Comparison of ENCODE assay signal across 25 mouse cellular contexts in the genomic region with DNA sequence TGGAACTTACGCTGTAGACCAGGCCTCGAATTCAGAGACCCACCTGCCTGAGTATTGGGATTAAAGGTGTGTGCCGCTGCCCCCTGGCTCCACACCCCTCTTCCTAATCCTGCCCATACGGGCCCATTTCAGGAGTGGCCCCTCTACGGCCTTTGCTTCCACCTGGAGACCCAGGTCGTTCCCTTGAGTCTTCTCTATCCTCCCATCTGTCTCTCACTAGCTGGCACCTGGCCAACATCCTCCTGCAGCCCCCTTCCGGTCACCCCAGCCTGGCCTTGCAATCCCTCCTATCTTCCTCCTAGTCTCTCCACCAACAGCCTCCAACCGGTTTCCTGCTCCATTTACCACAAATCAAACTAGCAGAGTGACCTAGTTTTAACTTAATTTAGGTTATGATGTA. TPM values are rescaled to one million over a fixed set of nuclear protein-coding genes. Genes with fewer than 3 reads are reported as not detected.
A peak's percentile ranks its signal among the peaks of the same experiment; 100 is the strongest.
DNase-seq lines count a peak whose midpoint lies in the region; ATAC-seq and TF ChIP-seq lines count a peak whose summit lies in the region.
"Had no signal": no experiment of that assay in that cellular context is flagged by ENCODE, and none has a peak within 500 bp of the region (broad histone marks: within the 10 kb centered on the region; RNA-seq: fewer than 3 reads in every experiment).

No protein-coding gene starts in this region.

- TF ChIP-seq CTCF in stomach, postnatal 0 days (IDR thresholded peaks at IDR 0.05; ENCODE audit: low read depth): no peak

- peaks cover 20% of the 10 kb centered on the region for H3K4me1 ChIP-seq in heart, embryonic 15.5 days (replicated peaks)
- H3K4me1 ChIP-seq in stomach, embryonic 15.5 days: peaks cover 16% of the 10 kb centered on the region
- H3K4me1 ChIP-seq in stomach, postnatal 0 days (replicated peaks; ENCODE audit: control insufficient read depth, insufficient read depth): peaks cover 3% of the 10 kb centered on the region; the same call in 1 of the 2 replicates
- H3K4me1 ChIP-seq: limb, embryonic 15.5 days had no signal

- H3K27ac ChIP-seq in heart, embryonic 15.5 days: 0 out of 2 replicates have a peak overlapping the region, but pooled peaks have one; percentile 53
- 0 out of 2 replicates have a peak overlapping the region, but pooled peaks have one; percentile 63 for H3K27ac ChIP-seq in stomach, embryonic 15.5 days
- H3K27ac ChIP-seq in stomach, postnatal 0 days (replicated peaks): no peak overlapping the region
- H3K27ac ChIP-seq: hindbrain, embryonic 14.5 days; limb, embryonic 15.5 days had no signal

- no peaks in the 10 kb centered on the region for H3K36me3 ChIP-seq in heart, embryonic 15.5 days
- no peaks in the 10 kb centered on the region for H3K36me3 ChIP-seq in stomach, embryonic 15.5 days
- no peaks in the 10 kb centered on the region for H3K36me3 ChIP-seq in stomach, postnatal 0 days (ENCODE audit: control insufficient read depth, insufficient read depth, low read length)
- H3K36me3 ChIP-seq: heart, embryonic 12.5 days; intestine, embryonic 15.5 days; limb, embryonic 15.5 days had no signal

- no peak overlapping the region for H3K4me2 ChIP-seq in heart, embryonic 15.5 days
- H3K4me2 ChIP-seq in stomach, embryonic 15.5 days: no peak overlapping the region
- no peak overlapping the region for H3K4me2 ChIP-seq in stomach, postnatal 0 days (replicated peaks; ENCODE audit: low read depth)
- H3K4me2 ChIP-seq: heart, embryonic 12.5 days; hindbrain, embryonic 14.5 days; intestine, embryonic 15.5 days; limb, embryonic 15.5 days; midbrain, embryonic 11.5 days had no signal

- no peak overlapping the region for H3K4me3 ChIP-seq in heart, embryonic 15.5 days
- H3K4me3 ChIP-seq in stomach, embryonic 15.5 days (replicated peaks): no peak overlapping the region
- no peak overlapping the region for H3K4me3 ChIP-seq in stomach, postnatal 0 days (ENCODE audit: low read depth, low read length)
- H3K4me3 ChIP-seq: heart, embryonic 12.5 days; intestine, embryonic 15.5 days; limb, embryonic 15.5 days had no signal

- H3K9me3 ChIP-seq in heart, embryonic 15.5 days (replicated peaks): no peaks in the 10 kb centered on the region
- H3K9me3 ChIP-seq in stomach, embryonic 15.5 days: no peaks in the 10 kb centered on the region
- no peaks in the 10 kb centered on the region for H3K9me3 ChIP-seq in stomach, postnatal 0 days (ENCODE audit: control insufficient read depth, low read length)
- H3K9me3 ChIP-seq: heart, embryonic 12.5 days; intestine, embryonic 15.5 days; limb, embryonic 15.5 days had no signal

- DNase-seq in adrenal gland, postnatal 14 days: peak; percentile 45
- DNase-seq in adrenal gland, adult 2 months: no peak
- no peak for DNase-seq in heart, adult 8-10 months (ENCODE audit: low spot score)
- DNase-seq in kidney, postnatal 25 days: peak; percentile 41 to 49
- no peak for DNase-seq in kidney, adult 8-10 months
- no peak for DNase-seq in stomach, postnatal 0 days (ENCODE audit: low spot score)
- DNase-seq: adrenal gland, postnatal 10 days; embryo, embryonic 11 days; right cerebral cortex, postnatal 4 days; thymus, postnatal 25 days had no signal

- no peak overlapping the region for H3K9ac ChIP-seq in heart, embryonic 15.5 days
- H3K9ac ChIP-seq in stomach, embryonic 15.5 days: no peak overlapping the region
- H3K9ac ChIP-seq in stomach, postnatal 0 days (ENCODE audit: low read length): no peak overlapping the region
- H3K9ac ChIP-seq: heart, embryonic 12.5 days; hindbrain, embryonic 14.5 days; intestine, embryonic 15.5 days; limb, embryonic 15.5 days had no signal

- TF ChIP-seq EP300 in stomach, postnatal 0 days (optimal IDR thresholded peaks at IDR 0.05): no peak

- H3K27me3 ChIP-seq in heart, embryonic 15.5 days: no peaks in the 10 kb centered on the region
- no peaks in the 10 kb centered on the region for H3K27me3 ChIP-seq in stomach, embryonic 15.5 days (replicated peaks)
- no peaks in the 10 kb centered on the region for H3K27me3 ChIP-seq in stomach, postnatal 0 days (ENCODE audit: control insufficient read depth, insufficient read depth, low read length)
- H3K27me3 ChIP-seq: heart, embryonic 12.5 days; intestine, embryonic 15.5 days; limb, embryonic 15.5 days; Patski had no signal

- ATAC-seq in heart, embryonic 15.5 days (replicated peaks; ENCODE audit: insufficient number of reproducible peaks, insufficient read depth, low FRiP score, low read depth): no peak
- ATAC-seq in stomach, embryonic 15.5 days (ENCODE audit: insufficient read depth, low FRiP score, low read depth): no peak
- no peak for ATAC-seq in stomach, postnatal 0 days (ENCODE audit: low FRiP score, low TSS enrichment)
- ATAC-seq: CD4-positive, CD25-positive, alpha-beta regulatory T cell, adult 4 months; forebrain, embryonic 16.5 days; intestine, embryonic 15.5 days; Patski had no signal

- WGBS in heart, embryonic 15.5 days: 72% methylated on average over 8 of the region's 8 CpGs
- 64% methylated on average over 8 of the region's 8 CpGs for WGBS in stomach, embryonic 15.5 days
- 74% methylated on average over 8 of the region's 8 CpGs for WGBS in stomach, postnatal 0 days

RNA-seq across cellular contexts. Expression of a gene that starts 7.6 kb away (rescaled TPM):
- total RNA-seq in adrenal gland, postnatal 14 days (2021): 18.4 and 21.2 TPM in 2 replicates
- 10 to 100 TPM; 56.7 to 76.5 TPM for total RNA-seq in adrenal gland, adult 2 months (2021)
- 87.7 and 93.1 TPM in 2 replicates for polyA plus RNA-seq in adrenal gland, adult 2 months (2012; rRNA removed)
- 0.55 and 0.67 TPM in 2 replicates for polyA plus RNA-seq in heart, embryonic 15.5 days (2015; fragmentation: Nextera tagmentation; extraction: Ambion mirVana)
- total RNA-seq in heart, adult 8-10 months (2022): 1 to 10 TPM; 2.0 to 3.5 (median 2.3) TPM
- polyA plus RNA-seq in stomach, embryonic 15.5 days (2015; fragmentation: Nextera tagmentation; extraction: Ambion mirVana): 2.0 TPM in 2 replicates
- 1.3 and 1.5 TPM in 2 replicates for polyA plus RNA-seq in stomach, postnatal 0 days (2015; fragmentation: Nextera tagmentation; extraction: Ambion mirVana)

RNA-seq across cellular contexts. Expression of a gene that starts 13.0 kb away (rescaled TPM):
- 592 and 605 TPM in 2 replicates for total RNA-seq in adrenal gland, postnatal 14 days (2021)
- 1,000 to 10,000 TPM; 1,196 to 1,476 TPM for total RNA-seq in adrenal gland, adult 2 months (2021)
- polyA plus RNA-seq in adrenal gland, adult 2 months (2012; rRNA removed): 2,178 and 2,420 TPM in 2 replicates
- 10.5 and 12.4 TPM in 2 replicates for polyA plus RNA-seq in heart, embryonic 15.5 days (2015; fragmentation: Nextera tagmentation; extraction: Ambion mirVana)
- 1 to 10 TPM; 9.1 to 10.0 (median 9.6) TPM for total RNA-seq in heart, adult 8-10 months (2022)
- 16.6 and 17.8 TPM in 2 replicates for polyA plus RNA-seq in stomach, embryonic 15.5 days (2015; fragmentation: Nextera tagmentation; extraction: Ambion mirVana)
- 6.7 and 7.3 TPM in 2 replicates for polyA plus RNA-seq in stomach, postnatal 0 days (2015; fragmentation: Nextera tagmentation; extraction: Ambion mirVana)

RNA-seq across cellular contexts. Expression of a gene that starts 17.1 kb away (rescaled TPM):
- not detected in 2 replicates for total RNA-seq in adrenal gland, postnatal 14 days (2021)
- total RNA-seq in adrenal gland, adult 2 months (2021): not detected
- 0.12 TPM in 1 of 2 replicates, not detected in the other for polyA plus RNA-seq in adrenal gland, adult 2 months (2012; rRNA removed)
- polyA plus RNA-seq in heart, embryonic 15.5 days (2015; fragmentation: Nextera tagmentation; extraction: Ambion mirVana): 0.08 TPM in 1 of 2 replicates, not detected in the other
- not detected for total RNA-seq in heart, adult 8-10 months (2022)
- 0.46 and 0.90 TPM in 2 replicates for polyA plus RNA-seq in stomach, embryonic 15.5 days (2015; fragmentation: Nextera tagmentation; extraction: Ambion mirVana)
- 4.2 and 4.7 TPM in 2 replicates for polyA plus RNA-seq in stomach, postnatal 0 days (2015; fragmentation: Nextera tagmentation; extraction: Ambion mirVana)
- total RNA-seq: adrenal gland, postnatal 10 days; gastrocnemius, postnatal 4 days; heart, postnatal 25 days had no signal
- polyA plus RNA-seq: CD4-positive, CD25-positive, alpha-beta regulatory T cell, adult 4 months; embryonic facial prominence, embryonic 14.5 days; heart, embryonic 12.5 days; intestine, embryonic 15.5 days; liver, embryonic 16.5 days; midbrain, embryonic 11.5 days; Patski had no signal

RNA-seq across cellular contexts. Expression of a gene that starts 22.8 kb away (rescaled TPM):
- total RNA-seq in adrenal gland, postnatal 14 days (2021): 0.90 and 0.96 TPM in 2 replicates
- total RNA-seq in adrenal gland, adult 2 months (2021): 1 to 10 TPM; 2.3 to 9.4 TPM
- polyA plus RNA-seq in adrenal gland, adult 2 months (2012; rRNA removed): 13.8 and 25.5 TPM in 2 replicates
- 0.10 and 0.16 TPM in 2 replicates for polyA plus RNA-seq in heart, embryonic 15.5 days (2015; fragmentation: Nextera tagmentation; extraction: Ambion mirVana)
- total RNA-seq in heart, adult 8-10 months (2022): under 1 TPM; 0.09 to 0.65 (median 0.23) TPM
- 0.10 and 0.12 TPM in 2 replicates for polyA plus RNA-seq in stomach, embryonic 15.5 days (2015; fragmentation: Nextera tagmentation; extraction: Ambion mirVana)
- not detected in 2 replicates for polyA plus RNA-seq in stomach, postnatal 0 days (2015; fragmentation: Nextera tagmentation; extraction: Ambion mirVana)
- total RNA-seq: gastrocnemius, postnatal 4 days had no signal
- polyA plus RNA-seq: CD4-positive, CD25-positive, alpha-beta regulatory T cell, adult 4 months; embryonic facial prominence, embryonic 14.5 days; Patski had no signal

RNA-seq across cellular contexts. Expression of a gene that starts 32.0 kb away (rescaled TPM):
- total RNA-seq in adrenal gland, postnatal 14 days (2021): 0.33 and 0.38 TPM in 2 replicates
- total RNA-seq in adrenal gland, adult 2 months (2021): under 1 TPM; 0.49 to 0.69 TPM
- polyA plus RNA-seq in adrenal gland, adult 2 months (2012; rRNA removed): 0.50 and 0.52 TPM in 2 replicates
- polyA plus RNA-seq in heart, embryonic 15.5 days (2015; fragmentation: Nextera tagmentation; extraction: Ambion mirVana): 0.11 and 0.29 TPM in 2 replicates
- total RNA-seq in heart, adult 8-10 months (2022): under 1 TPM; 0.09 to 0.28 (median 0.25) TPM
- 0.26 and 0.35 TPM in 2 replicates for polyA plus RNA-seq in stomach, embryonic 15.5 days (2015; fragmentation: Nextera tagmentation; extraction: Ambion mirVana)
- 0.34 and 0.36 TPM in 2 replicates for polyA plus RNA-seq in stomach, postnatal 0 days (2015; fragmentation: Nextera tagmentation; extraction: Ambion mirVana)
- total RNA-seq: ES-E14; gastrocnemius, postnatal 4 days had no signal
- polyA plus RNA-seq: CD4-positive, CD25-positive, alpha-beta regulatory T cell, adult 4 months; embryonic facial prominence, embryonic 14.5 days; intestine, embryonic 15.5 days had no signal

Comparison
In these comparisons a context has a peak if more than half of its experiments do, and no peak if none do; other contexts are left out.
1. DNase-seq: peak in adrenal gland, postnatal 14 days (single experiment) and kidney, postnatal 25 days (2 of 2); none in adrenal gland, adult 2 months (single experiment), heart, adult 8-10 months (single experiment), kidney, adult 8-10 months (0 of 2) and stomach, postnatal 0 days (single experiment).
2. RNA of a gene that starts 7.6 kb away (polyA plus RNA-seq): 87.7 to 93.1 TPM in adrenal gland, adult 2 months; 2.0 TPM in stomach, embryonic 15.5 days, 1.3 to 1.5 TPM in stomach, postnatal 0 days and 0.55 to 0.67 TPM in heart, embryonic 15.5 days; every median in the first group is over 10 times any median in the second.
3. RNA of a gene that starts 13.0 kb away (polyA plus RNA-seq): 2,178 to 2,420 TPM in adrenal gland, adult 2 months; 16.6 to 17.8 TPM in stomach, embryonic 15.5 days, 10.5 to 12.4 TPM in heart, embryonic 15.5 days and 6.7 to 7.3 TPM in stomach, postnatal 0 days; every median in the first group is over 100 times any median in the second.